9 mouse cellular contexts compared by ENCODE assay signal in the genomic region with DNA sequence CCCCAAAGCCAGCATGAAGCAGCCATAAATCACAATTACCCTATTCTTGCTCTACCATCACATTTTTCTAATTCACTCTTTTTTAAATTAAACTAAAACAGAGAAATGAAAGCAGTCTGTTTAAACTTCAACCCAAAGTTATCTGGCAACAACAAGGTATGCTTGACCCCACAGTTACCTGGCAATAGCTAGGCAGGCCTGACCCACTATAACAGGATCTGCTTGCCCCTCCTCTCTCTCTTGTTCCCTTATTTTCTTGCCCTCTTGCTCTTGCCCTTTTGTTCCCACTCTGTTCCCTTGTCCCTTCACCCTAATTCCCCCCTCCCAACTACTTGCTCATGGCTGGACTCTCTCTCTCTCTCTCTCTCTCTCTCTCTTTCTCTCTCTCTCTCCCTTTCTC. TPM values are rescaled to one million over a fixed set of nuclear protein-coding genes. Genes with fewer than 3 reads are reported as not detected.
"Had no signal": no experiment of that assay in that cellular context is flagged by ENCODE, and none has a peak within 500 bp of the region (broad histone marks: within the 10 kb centered on the region; RNA-seq: fewer than 3 reads in every experiment).

No protein-coding gene starts in this region.

RNA-seq across cellular contexts. Expression of a gene that starts 10.3 kb away (rescaled TPM):
- polyA plus RNA-seq: neural tube, embryonic 13.5 days; neural tube, embryonic 14.5 days; neural tube, embryonic 15.5 days; small intestine, adult 2 months; spleen, adult 2 months; stomach, embryonic 14.5 days; stomach, embryonic 15.5 days; stomach, embryonic 16.5 days; testis, adult 2 months had no signal
